Mouse (Mus musculus) left cerebral cortex, postnatal 14 days (tissue): ENCODE results near the gene Gp5. TPM values are rescaled to one million over a fixed set of nuclear protein-coding genes. Genes with fewer than 3 reads are reported as not detected.
"Not testable (repeated sequence)": the region's sequence is repeated elsewhere in the genome, so short reads cannot be mapped to it uniquely, and the experiment has no call there.

Experiments used
- DNase-seq, 2 experiments: peaks; one replicate each; pipeline ENCODE4 v3.0.0; 2021 to 2022; ENCODE audit warnings: low spot score in 2 of 2, mixed read lengths in 1 of 2
- intact Hi-C: fragments of 180-260 bp; cut with DNase I; formaldehyde crosslinking; loops from one replicate; pipeline ENCODE4 v1.15.1; 2025
- long read RNA-seq, 2 experiments: library from polyadenylated mRNA; stranded (forward); transcript quantifications; one replicate each; pipeline ENCODE4 v2.0.0; 2021
- total RNA-seq, 2 experiments: library from RNA; stranded (reverse); gene quantifications; 2 replicates each; pipeline ENCODE4 v1.2.3; 2021

Gp5 gene
- total RNA-seq = under 1 TPM; 0.83 to 0.89 TPM
- long read RNA-seq, experiment 1, partial matches to known transcripts = 0 of 2 reads
- long read RNA-seq, experiment 1, other reads (novel, unspliced or antisense) = 2 of 2 reads
- long read RNA-seq, experiment 2, partial matches to known transcripts = 0 of 1 reads
- long read RNA-seq, experiment 2, other reads (novel, unspliced or antisense) = 1 of 1 reads

DNA sequence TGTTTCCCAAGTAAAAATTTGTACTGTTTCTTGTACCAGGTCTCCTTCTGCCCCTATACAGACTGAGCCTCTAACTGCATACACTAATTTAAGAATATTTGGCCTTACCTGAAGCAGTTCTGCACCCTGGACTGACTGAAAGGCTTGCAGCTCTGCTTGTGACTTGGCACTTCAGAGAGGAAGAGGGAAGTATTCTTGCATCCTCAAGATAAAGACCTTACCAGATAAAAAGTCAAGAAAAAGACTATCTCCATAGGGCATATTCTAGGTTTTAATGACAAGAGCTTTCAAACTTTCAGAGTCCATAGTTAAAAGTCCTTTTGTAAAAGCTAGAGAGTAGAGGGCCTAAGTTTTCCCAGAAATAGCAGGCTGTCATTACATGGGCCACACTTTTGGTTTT, at the start of gene Gp5:
TSS of gene Gp5 (minus strand) at position 133 of the 400 bp plus-strand sequence.
- intact Hi-C loops = no loop called here
- no peak for DNase-seq

DNA sequence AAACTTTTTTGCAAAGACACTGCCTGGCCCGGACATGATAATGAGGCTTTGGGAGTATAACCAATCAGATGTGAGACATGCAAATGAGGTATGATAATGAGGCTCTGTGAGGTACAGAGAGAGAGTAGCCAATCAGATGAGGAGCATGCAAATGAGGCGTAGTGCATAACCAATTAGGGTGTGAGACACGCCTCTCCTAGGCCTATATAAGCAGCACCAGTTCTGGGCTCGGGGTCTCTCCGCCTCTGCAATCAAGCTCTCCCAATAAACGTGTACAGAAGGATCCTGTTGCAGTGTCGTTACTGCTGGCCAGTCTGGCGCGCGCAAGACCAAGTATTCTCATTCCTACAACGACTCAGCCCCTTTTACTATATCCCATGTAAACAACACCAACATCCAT, 42.9 kb upstream of the Gp5 start:
- DNase-seq, intact Hi-C loops: not testable (repeated sequence)

- intact Hi-C loops = loop anchor here (2.0 kb wide), 1 partner anchor 61 kb away; no protein-coding TSS in a partner anchor
- DNase-seq = peak in 1 of 2 experiments; percentile 33
Measured at GRCm38 (mm10) chr16:30314236-30314635, 3.7 kb upstream of the Gp5 start.

GRCm38 (mm10) chr16:30310171-30310515, 436 bp downstream of the Gp5 start:
- intact Hi-C loops = no loop called here
- no peak for DNase-seq

GRCm38 (mm10) chr16:30309395-30310170, 996 bp downstream of the Gp5 start:
- intact Hi-C loops = loop anchor here (10.0 kb wide), 1 partner anchor 575 kb away; no protein-coding TSS in a partner anchor
- DNase-seq = no peak

DNA sequence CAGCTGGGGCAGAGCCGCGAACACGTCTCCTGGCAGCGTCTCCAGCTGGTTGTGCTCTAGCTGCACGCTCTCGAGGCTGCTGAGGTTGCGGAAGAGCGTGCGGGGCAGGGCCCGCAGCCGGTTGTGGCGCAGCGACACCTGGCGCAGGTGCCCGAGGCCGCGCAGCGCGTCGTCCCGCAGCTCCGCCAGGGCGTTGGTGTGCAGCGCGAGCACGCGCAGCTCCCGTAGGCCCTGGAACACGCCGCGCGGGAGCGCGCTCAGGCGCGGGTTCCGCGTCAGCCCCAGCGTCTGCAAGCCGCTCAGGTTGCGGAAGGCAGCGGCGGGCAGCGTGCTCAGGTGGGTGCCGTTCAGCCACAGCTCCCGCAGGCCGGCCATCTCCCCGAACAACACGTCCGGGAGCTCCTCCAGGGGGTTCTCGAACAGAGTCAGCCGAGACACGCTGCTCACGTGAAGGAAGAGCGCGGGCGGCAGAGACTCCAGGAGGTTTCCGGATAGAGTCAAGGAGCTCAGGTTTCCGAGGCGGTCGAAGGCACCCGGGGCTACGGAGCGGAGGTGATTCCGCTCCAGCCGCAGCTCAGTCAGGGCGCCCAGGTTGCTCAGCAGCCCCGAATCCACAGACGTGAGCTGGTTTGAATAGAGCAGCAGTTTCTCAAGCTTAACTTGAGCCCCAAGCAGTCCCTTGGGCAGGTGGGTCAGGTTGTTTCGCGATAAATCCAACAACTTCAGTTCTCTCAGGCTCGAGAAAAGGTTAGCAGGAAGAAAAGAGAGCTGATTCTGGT, 1.8 kb downstream of the Gp5 start:
- intact Hi-C loops = loop anchor here (10.0 kb wide), 1 partner anchor 574 kb away; no protein-coding TSS in a partner anchor
- DNase-seq = peak; percentile 66 to 73

DNA sequence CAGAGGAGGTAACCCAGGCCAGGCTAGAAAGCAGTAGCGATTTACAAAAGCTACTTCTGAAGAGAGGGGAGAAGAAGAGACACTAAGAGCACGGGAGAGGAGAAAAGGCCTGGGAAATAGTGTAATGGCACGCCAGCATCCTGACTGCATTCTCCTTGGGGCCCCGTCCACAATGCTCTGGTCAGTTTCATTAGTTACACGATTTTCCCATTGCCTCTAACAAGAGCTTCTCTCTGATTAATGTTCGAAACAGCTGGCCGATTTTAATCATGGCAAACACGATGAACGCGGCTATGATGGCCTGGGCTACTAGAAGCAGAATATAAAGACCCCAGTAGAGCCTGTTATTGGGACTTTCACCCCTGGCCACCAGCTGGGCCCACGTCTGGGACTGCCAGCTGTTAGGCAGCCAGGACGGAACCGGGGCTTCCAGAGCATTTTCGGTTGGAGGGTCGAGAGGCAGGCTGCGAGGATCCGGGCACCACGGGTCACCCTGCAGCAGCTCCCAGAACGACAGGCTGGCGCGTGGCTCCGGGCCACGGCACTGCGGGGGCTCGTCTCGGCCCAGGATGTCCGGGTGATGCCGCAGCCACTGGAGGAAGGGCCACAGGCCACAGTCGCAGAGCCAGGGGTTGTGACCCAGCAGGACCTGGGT, 2.5 kb downstream of the Gp5 start:
- no peak for DNase-seq
- intact Hi-C loops = loop anchor here (10.0 kb wide), 1 partner anchor 573 kb away; no protein-coding TSS in a partner anchor

DNA sequence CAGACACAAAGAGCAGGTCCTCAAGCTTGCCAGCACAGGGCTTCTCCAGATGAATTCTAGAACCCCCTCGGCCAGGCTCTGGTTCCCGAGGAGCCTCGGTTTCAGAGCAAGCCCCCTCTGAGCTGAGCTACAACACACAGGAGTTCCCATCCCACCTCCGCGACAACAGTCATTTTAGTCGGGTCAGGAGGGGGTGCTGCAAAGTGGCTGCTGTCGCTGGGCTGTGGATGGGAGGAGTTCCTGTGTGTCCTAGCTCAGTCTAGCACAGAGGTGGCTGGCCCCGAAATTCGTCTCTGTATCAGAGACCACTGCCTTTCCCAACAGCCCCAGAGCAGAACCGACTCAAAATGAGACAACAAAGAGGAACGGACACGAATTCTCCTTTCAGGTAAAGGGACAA, 3.3 kb downstream of the Gp5 start:
- DNase-seq = no peak
- intact Hi-C loops = loop anchor here (10.0 kb wide), 1 partner anchor 573 kb away; no protein-coding TSS in a partner anchor

- no peak for DNase-seq
- intact Hi-C loops = loop anchor here (10.0 kb wide), 1 partner anchor 571 kb away; no protein-coding TSS in a partner anchor
Measured at GRCm38 (mm10) chr16:30306102-30306501, 4.5 kb downstream of the Gp5 start.

GRCm38 (mm10) chr16:30304236-30304635, 6.3 kb downstream of the Gp5 start:
- intact Hi-C loops = loop anchor here (10.0 kb wide), 1 partner anchor 569 kb away; no protein-coding TSS in a partner anchor

DNA sequence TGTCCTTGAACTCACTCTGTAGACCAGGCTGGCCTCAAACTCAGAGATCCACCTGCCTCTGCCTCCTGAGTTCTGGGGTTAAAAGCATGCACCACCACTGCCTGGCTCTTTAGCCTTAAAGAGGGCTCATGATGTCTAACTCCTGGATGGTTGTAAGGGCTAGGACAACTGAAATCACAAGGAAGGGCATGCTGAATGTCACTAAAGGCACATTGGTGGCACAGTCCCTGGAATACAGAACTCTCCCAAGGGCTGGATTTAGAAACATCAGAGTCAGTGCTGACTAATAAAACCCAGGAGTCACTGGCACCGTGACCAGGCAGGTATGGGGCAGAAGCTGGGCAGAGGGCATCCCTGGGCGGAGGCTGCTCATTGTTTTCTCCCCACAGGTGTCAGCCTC, 7.2 kb downstream of the Gp5 start:
- intact Hi-C loops = loop anchor here (10.0 kb wide), 1 partner anchor 569 kb away; no protein-coding TSS in a partner anchor
- DNase-seq = no peak

More at GRCm38 (mm10) chr16:30304236-30304635, 6.3 kb downstream of the Gp5 start:
- DNase-seq = no peak

DNA sequence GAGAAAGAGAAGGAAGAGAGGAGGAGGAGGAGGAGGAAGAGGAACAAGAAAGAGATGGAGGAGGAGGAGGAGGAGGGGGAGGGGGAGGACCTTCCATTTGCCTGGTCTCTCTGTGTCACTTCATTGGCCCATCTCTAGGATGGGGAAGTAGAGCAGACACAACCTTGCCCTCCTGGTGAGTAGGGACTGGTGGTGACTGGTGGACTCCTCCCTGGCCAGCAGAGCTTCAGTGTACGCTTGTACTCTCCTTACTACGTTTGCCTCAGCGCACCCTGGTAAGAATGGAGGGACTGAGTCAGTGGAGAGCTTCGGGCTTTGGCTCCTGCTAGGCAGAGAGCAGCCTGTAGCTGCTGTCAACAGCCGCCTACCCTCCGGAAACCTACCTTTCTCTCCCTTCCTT, 7.9 kb downstream of the Gp5 start:
- no peak for DNase-seq
- intact Hi-C loops = loop anchor here (10.0 kb wide), 1 partner anchor 568 kb away; no protein-coding TSS in a partner anchor

DNA sequence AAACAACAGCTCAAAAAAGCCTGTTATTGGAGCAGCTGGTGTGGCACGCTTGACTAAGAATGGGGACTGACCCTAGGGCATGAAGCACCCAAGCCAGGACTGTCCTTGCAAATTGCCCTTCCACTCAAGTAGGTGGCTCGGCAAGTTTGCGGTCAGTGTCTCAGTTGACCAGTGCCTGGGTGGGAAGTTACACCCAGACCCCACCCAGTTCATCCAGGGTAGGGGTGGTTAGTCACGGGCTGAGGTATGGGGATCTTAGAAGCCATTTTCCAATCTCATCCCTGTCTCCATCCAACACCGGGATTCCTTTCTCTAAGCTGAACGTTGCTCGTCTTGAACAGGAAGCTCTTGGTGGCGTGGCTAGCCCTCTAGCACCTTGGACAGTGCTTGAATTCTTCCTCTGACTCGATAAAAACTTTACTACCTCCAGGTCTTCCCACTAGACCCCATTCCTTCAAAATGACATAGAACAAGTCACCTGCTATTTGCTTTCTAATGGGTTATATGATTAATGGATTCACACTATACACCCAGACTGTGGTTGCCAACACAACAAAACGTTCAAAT, 10.8 kb downstream of the Gp5 start:
- intact Hi-C loops = loop anchor here (10.0 kb wide), 1 partner anchor 565 kb away; no protein-coding TSS in a partner anchor
- no peak for DNase-seq

DNA sequence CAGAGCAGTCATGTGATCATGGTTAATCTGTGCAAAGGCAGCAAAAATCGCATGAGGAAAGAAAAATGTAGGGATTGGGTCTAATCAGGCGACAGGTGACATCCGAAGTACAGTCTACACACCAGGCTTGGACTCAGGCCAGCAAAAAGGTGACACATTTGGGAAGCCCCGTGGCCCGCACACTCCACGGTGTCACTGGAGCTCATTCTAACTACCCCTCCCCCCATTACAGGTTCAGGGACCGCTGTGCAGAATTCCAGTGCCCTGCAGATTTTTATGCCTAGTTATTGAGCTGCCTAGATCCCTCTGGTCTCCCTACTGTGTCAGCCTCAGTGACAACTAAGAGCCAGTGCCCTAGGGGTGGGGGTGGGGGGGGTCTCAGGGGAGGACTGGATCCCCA, 13.1 kb downstream of the Gp5 start:
- no peak for DNase-seq
- intact Hi-C loops = no loop called here

GRCm38 (mm10) chr16:30296601-30297275, 13.8 kb downstream of the Gp5 start:
- DNase-seq = no peak

DNA sequence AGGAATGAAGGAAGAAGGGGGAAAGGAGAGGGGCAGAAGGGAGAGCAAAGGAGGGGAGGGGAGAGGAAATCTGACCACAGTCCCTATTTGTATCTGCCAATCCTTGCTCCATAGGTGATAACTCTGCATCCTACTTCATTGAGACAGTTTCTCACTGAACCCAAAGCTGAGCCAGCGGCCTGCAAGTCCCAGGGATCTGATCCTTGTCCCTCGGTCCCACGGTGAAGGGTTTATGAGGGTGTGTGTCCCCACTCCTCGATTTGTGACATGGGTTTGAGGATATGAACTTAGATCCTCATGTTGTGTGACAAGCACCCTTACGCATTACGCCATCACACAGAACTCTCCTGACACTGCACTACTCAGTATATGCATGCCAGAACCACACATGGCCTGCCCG, 15.5 kb downstream of the Gp5 start:
- no peak for DNase-seq
- intact Hi-C loops = no loop called here

More at GRCm38 (mm10) chr16:30296601-30297275, 13.8 kb downstream of the Gp5 start:
- intact Hi-C loops = no loop called here

DNA sequence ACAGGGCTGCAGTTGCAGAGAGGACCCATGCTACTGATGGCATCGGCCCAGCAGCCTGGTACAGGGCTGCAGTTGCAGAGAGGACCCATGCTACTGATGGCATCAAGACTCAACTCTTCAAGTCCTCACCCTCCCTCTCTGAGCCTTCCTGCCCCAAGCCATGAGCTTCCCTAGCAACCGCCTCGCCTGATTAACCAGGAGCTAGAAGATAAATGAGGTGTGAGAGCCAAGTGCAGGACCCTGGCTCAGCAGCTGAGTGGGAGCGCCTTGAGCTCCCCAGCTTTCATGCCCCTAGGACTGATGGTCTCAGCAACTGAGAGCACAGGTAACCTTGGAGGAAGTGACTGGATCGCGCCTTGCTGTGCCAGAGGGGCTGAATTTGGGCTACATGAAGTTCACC, 20.1 kb downstream of the Gp5 start:
- intact Hi-C loops = no loop called here
- no peak for DNase-seq

DNA sequence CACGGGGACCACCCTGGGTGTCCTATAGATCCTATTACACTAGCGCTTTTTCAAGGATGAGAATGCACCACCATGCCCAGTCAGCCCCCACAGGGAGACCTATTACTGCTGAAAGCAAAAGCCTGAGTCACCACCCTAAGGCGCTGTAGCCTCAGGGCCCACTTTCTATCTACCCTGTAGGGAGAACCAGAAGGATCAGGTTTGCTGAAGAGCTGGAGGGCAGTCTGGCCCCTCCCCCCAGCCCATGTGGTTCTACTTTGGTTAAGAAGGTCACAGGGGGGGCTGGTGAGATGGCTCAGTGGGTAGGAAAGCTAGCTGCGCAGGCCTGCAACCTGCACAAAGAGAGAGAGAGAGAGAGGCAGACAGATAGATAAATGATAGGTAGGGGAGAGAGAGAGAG, 24.9 kb downstream of the Gp5 start:
- intact Hi-C loops = no loop called here
- no peak for DNase-seq
